Mouse (Mus musculus): ENCODE data around the gene Rnf151. TPM values are rescaled to one million over a fixed set of nuclear protein-coding genes. Genes with fewer than 3 reads are reported as not detected.

The Rnf151 gene
- polyA plus RNA-seq, 1 experiment: not detected

- H3K4me1 ChIP-seq (ENCODE audit: control insufficient read depth, insufficient read depth, low read length): no peaks in the 10 kb centered on the region; the same call in none of the 2 replicates
- 0 out of 2 replicates have a peak, but pooled peaks have one; percentile 5 for TF ChIP-seq CTCF (IDR thresholded peaks at IDR 0.05; ENCODE audit: control insufficient read depth, insufficient read depth, low read length)
- peak; percentile 89 for TF ChIP-seq POLR2A (IDR thresholded peaks at IDR 0.05; ENCODE audit: borderline replicate concordance, control insufficient read depth, low read depth, low read length)
- WGBS: 1% methylated on average over 29 of the region's 29 CpGs
- peak within 1 kb of the TSS; percentile 87 for H3K27ac ChIP-seq (ENCODE audit: control insufficient read depth, insufficient read depth, low read depth, low read length, poor library complexity)
- peak within 1 kb of the TSS; percentile 86 for H3K4me3 ChIP-seq (replicated peaks; ENCODE audit: control insufficient read depth, low read depth, low read length)
Observed at GRCm38 (mm10) chr17:24736330-24737051, 18.6 kb upstream of the Rnf151 start, which contains the start of gene Msrb1. Gene Msrb1 (plus strand): TSS chr17:24736642.

- 79% methylated on average over 7 of the region's 7 CpGs for WGBS
- no peaks in the 10 kb centered on the region; the same call in 1 of the 2 replicates for H3K4me1 ChIP-seq (ENCODE audit: control insufficient read depth, insufficient read depth, low read length)
- no peak for TF ChIP-seq CTCF (IDR thresholded peaks at IDR 0.05; ENCODE audit: control insufficient read depth, insufficient read depth, low read length)
- H3K4me3 ChIP-seq (replicated peaks; ENCODE audit: control insufficient read depth, low read depth, low read length): no peak overlapping the region
- peak overlapping the region; percentile 78 for H3K27ac ChIP-seq (ENCODE audit: control insufficient read depth, insufficient read depth, low read depth, low read length, poor library complexity)
Observed at GRCm38 (mm10) chr17:24735446-24735845, 17.6 kb upstream of the Rnf151 start.

GRCm38 (mm10) chr17:24734513-24734912 is 16.6 kb upstream of the Rnf151 start:
- Histone ChIP-seq H3K4me1 (ENCODE audit: control insufficient read depth, insufficient read depth, low read length) (no peaks in the 10 kb centered on the region; the same call in 1 of the 2 replicates), H3K4me3 (replicated peaks; ENCODE audit: control insufficient read depth, low read depth, low read length) (no peak overlapping the region), H3K27ac (ENCODE audit: control insufficient read depth, insufficient read depth, low read depth, low read length, poor library complexity) (no peak overlapping the region)
- 77% methylated on average over 1 of the region's 1 CpGs for WGBS
- no peak for TF ChIP-seq CTCF (IDR thresholded peaks at IDR 0.05; ENCODE audit: control insufficient read depth, insufficient read depth, low read length)
- no peak for TF ChIP-seq POLR2A (IDR thresholded peaks at IDR 0.05; ENCODE audit: borderline replicate concordance, control insufficient read depth, low read depth, low read length)

GRCm38 (mm10) chr17:24733434-24734050 is 15.7 kb upstream of the Rnf151 start:
- Histone ChIP-seq H3K27ac (ENCODE audit: control insufficient read depth, insufficient read depth, low read depth, low read length, poor library complexity) (no peak overlapping the region), H3K4me3 (replicated peaks; ENCODE audit: control insufficient read depth, low read depth, low read length) (no peak overlapping the region), H3K4me1 (ENCODE audit: control insufficient read depth, insufficient read depth, low read length) (no peaks in the 10 kb centered on the region; the same call in 1 of the 2 replicates)
- TF ChIP-seq POLR2A (IDR thresholded peaks at IDR 0.05; ENCODE audit: borderline replicate concordance, control insufficient read depth, low read depth, low read length) (no peak), CTCF (IDR thresholded peaks at IDR 0.05; ENCODE audit: control insufficient read depth, insufficient read depth, low read length) (no peak)
- 79% methylated on average over 21 of the region's 21 CpGs for WGBS

- WGBS: 84% methylated on average over 12 of the region's 12 CpGs
- H3K4me1 ChIP-seq (ENCODE audit: control insufficient read depth, insufficient read depth, low read length): no peaks in the 10 kb centered on the region; the same call in 1 of the 2 replicates
- no peak for TF ChIP-seq POLR2A (IDR thresholded peaks at IDR 0.05; ENCODE audit: borderline replicate concordance, control insufficient read depth, low read depth, low read length)
- TF ChIP-seq CTCF (IDR thresholded peaks at IDR 0.05; ENCODE audit: control insufficient read depth, insufficient read depth, low read length): no peak
Observed at GRCm38 (mm10) chr17:24732233-24732935, 14.5 kb upstream of the Rnf151 start.

GRCm38 (mm10) chr17:24730787-24731186 is 12.9 kb upstream of the Rnf151 start:
- H3K4me3 ChIP-seq (replicated peaks; ENCODE audit: control insufficient read depth, low read depth, low read length): no peak overlapping the region
- 78% methylated on average over 14 of the region's 14 CpGs for WGBS
- TF ChIP-seq POLR2A (IDR thresholded peaks at IDR 0.05; ENCODE audit: borderline replicate concordance, control insufficient read depth, low read depth, low read length) (no peak), CTCF (IDR thresholded peaks at IDR 0.05; ENCODE audit: control insufficient read depth, insufficient read depth, low read length) (no peak)
- H3K4me1 ChIP-seq (ENCODE audit: control insufficient read depth, insufficient read depth, low read length): no peaks in the 10 kb centered on the region; the same call in 1 of the 2 replicates
- H3K27ac ChIP-seq (ENCODE audit: control insufficient read depth, insufficient read depth, low read depth, low read length, poor library complexity): no peak overlapping the region

More at GRCm38 (mm10) chr17:24732233-24732935, 14.5 kb upstream of the Rnf151 start:
- Histone ChIP-seq H3K4me3 (replicated peaks; ENCODE audit: control insufficient read depth, low read depth, low read length) (no peak overlapping the region), H3K27ac (ENCODE audit: control insufficient read depth, insufficient read depth, low read depth, low read length, poor library complexity) (no peak overlapping the region)

GRCm38 (mm10) chr17:24729067-24729466 is 11.2 kb upstream of the Rnf151 start:
- H3K27ac ChIP-seq (ENCODE audit: control insufficient read depth, insufficient read depth, low read depth, low read length, poor library complexity): no peak overlapping the region
- 82% methylated on average over 6 of the region's 6 CpGs for WGBS
- H3K4me3 ChIP-seq (replicated peaks; ENCODE audit: control insufficient read depth, low read depth, low read length): no peak overlapping the region

GRCm38 (mm10) chr17:24728184-24728583 is 10.3 kb upstream of the Rnf151 start:
- TF ChIP-seq CTCF (IDR thresholded peaks at IDR 0.05; ENCODE audit: control insufficient read depth, insufficient read depth, low read length) (no peak), POLR2A (IDR thresholded peaks at IDR 0.05; ENCODE audit: borderline replicate concordance, control insufficient read depth, low read depth, low read length) (no peak)
- Histone ChIP-seq H3K27ac (ENCODE audit: control insufficient read depth, insufficient read depth, low read depth, low read length, poor library complexity) (no peak overlapping the region), H3K4me3 (replicated peaks; ENCODE audit: control insufficient read depth, low read depth, low read length) (no peak overlapping the region), H3K4me1 (ENCODE audit: control insufficient read depth, insufficient read depth, low read length) (no peaks in the 10 kb centered on the region; the same call in 1 of the 2 replicates)
- WGBS: 77% methylated on average over 17 of the region's 17 CpGs

More at GRCm38 (mm10) chr17:24729067-24729466, 11.2 kb upstream of the Rnf151 start:
- H3K4me1 ChIP-seq (ENCODE audit: control insufficient read depth, insufficient read depth, low read length): no peaks in the 10 kb centered on the region
- TF ChIP-seq POLR2A (IDR thresholded peaks at IDR 0.05; ENCODE audit: borderline replicate concordance, control insufficient read depth, low read depth, low read length) (no peak), CTCF (IDR thresholded peaks at IDR 0.05; ENCODE audit: control insufficient read depth, insufficient read depth, low read length) (no peak)
